Comparison of ENCODE assay signal across 8 mouse cellular contexts in the genomic region with DNA sequence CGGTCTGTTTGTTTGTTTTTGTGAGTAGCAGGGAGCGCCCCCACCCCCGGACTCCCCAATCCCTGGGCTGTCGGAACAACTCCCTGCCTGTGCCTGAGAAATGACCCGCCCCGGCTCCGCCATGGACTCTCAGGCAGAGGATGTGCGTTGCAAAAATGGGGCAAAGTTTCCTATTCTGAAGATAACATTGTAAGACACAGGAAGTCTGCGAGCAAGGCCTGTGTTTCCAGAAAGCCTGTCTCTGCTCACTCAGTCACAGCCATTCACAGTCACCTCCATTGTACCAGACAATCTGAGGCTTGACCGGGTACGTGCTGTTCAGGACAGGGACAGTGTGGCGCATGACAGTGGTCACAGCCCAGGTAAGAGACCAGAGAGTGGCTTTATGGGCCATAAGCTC. TPM values are rescaled to one million over a fixed set of nuclear protein-coding genes. Genes with fewer than 3 reads are reported as not detected.
DNase-seq lines count a peak whose midpoint lies in the region; ATAC-seq and TF ChIP-seq lines count a peak whose summit lies in the region.

No protein-coding gene starts in this region.

- no peaks in the 10 kb centered on the region for H3K9me3 ChIP-seq in midbrain, embryonic 10.5 days (replicated peaks)
- H3K9me3 ChIP-seq in midbrain, embryonic 15.5 days: no peaks in the 10 kb centered on the region
- H3K9me3 ChIP-seq in limb, embryonic 14.5 days (ENCODE audit: control insufficient read depth, low read length): no peaks in the 10 kb centered on the region
- no peaks in the 10 kb centered on the region for H3K9me3 ChIP-seq in stomach, postnatal 0 days (ENCODE audit: control insufficient read depth, low read length)

- ATAC-seq in midbrain, embryonic 15.5 days (replicated peaks): no peak
- ATAC-seq in limb, embryonic 14.5 days (ENCODE audit: low FRiP score, low read depth): no peak
- peak; percentile 19; the same call in 1 of the 2 replicates for ATAC-seq in stomach, postnatal 0 days (ENCODE audit: low FRiP score, low TSS enrichment)

- no peak for TF ChIP-seq EP300 in stomach, postnatal 0 days (optimal IDR thresholded peaks at IDR 0.05)

- H3K4me2 ChIP-seq in midbrain, embryonic 15.5 days: no peak overlapping the region
- no peak overlapping the region for H3K4me2 ChIP-seq in limb, embryonic 14.5 days (replicated peaks; ENCODE audit: low read depth, low read length, severe bottlenecking)
- H3K4me2 ChIP-seq in stomach, postnatal 0 days (replicated peaks; ENCODE audit: low read depth): no peak overlapping the region

- intact Hi-C loops in heart, postnatal 25 days (cut with DNase I): no loop called here
- intact Hi-C loops in left cerebral cortex, postnatal 14 days (cut with DNase I): no loop called here

- no peak for TF ChIP-seq CTCF in stomach, postnatal 0 days (IDR thresholded peaks at IDR 0.05; ENCODE audit: low read depth)

- 82% methylated on average over 12 of the region's 12 CpGs for WGBS in midbrain, embryonic 10.5 days
- WGBS in midbrain, embryonic 15.5 days: 84% methylated on average over 12 of the region's 12 CpGs
- 78% methylated on average over 12 of the region's 12 CpGs for WGBS in limb, embryonic 14.5 days
- 37% methylated on average over 12 of the region's 12 CpGs for WGBS in stomach, postnatal 0 days

- H3K27ac ChIP-seq in midbrain, embryonic 10.5 days (replicated peaks): peak overlapping the region; percentile 52; the same call in 1 of the 2 replicates
- H3K27ac ChIP-seq in midbrain, embryonic 15.5 days: no peak overlapping the region
- H3K27ac ChIP-seq in limb, embryonic 14.5 days (replicated peaks; ENCODE audit: low read depth, low read length): peak overlapping the region; percentile 52; the same call in 1 of the 2 replicates
- peak overlapping the region; percentile 86 for H3K27ac ChIP-seq in stomach, postnatal 0 days (replicated peaks)

- no peak overlapping the region for H3K4me3 ChIP-seq in midbrain, embryonic 10.5 days
- no peak overlapping the region for H3K4me3 ChIP-seq in midbrain, embryonic 15.5 days
- H3K4me3 ChIP-seq in limb, embryonic 14.5 days (replicated peaks; ENCODE audit: low read length): no peak overlapping the region
- no peak overlapping the region for H3K4me3 ChIP-seq in stomach, postnatal 0 days (ENCODE audit: low read depth, low read length)

- no peaks in the 10 kb centered on the region for H3K27me3 ChIP-seq in midbrain, embryonic 10.5 days (ENCODE audit: low read depth, poor library complexity, severe bottlenecking)
- no peaks in the 10 kb centered on the region for H3K27me3 ChIP-seq in midbrain, embryonic 15.5 days (replicated peaks)
- H3K27me3 ChIP-seq in limb, embryonic 14.5 days (ENCODE audit: control insufficient read depth, insufficient read depth, low read length): no peaks in the 10 kb centered on the region
- H3K27me3 ChIP-seq in stomach, postnatal 0 days (ENCODE audit: control insufficient read depth, insufficient read depth, low read length): no peaks in the 10 kb centered on the region

- TF ChIP-seq POLR2A in limb, embryonic 14.5 days (IDR thresholded peaks at IDR 0.05; ENCODE audit: borderline replicate concordance, extremely low read depth, insufficient read depth, insufficient read length): no peak

- no peak for DNase-seq in midbrain, embryonic 10.5 days (ENCODE audit: low spot score)
- DNase-seq in heart, postnatal 25 days (ENCODE audit: low spot score): peak; percentile 59
- no peak for DNase-seq in limb, embryonic 14.5 days (ENCODE audit: low spot score)
- DNase-seq in stomach, postnatal 0 days (ENCODE audit: low spot score): peak; percentile 52
- DNase-seq in adrenal gland, adult 18-20 months (ENCODE audit: low spot score in 2 of 2): no peak
- DNase-seq in left cerebral cortex, postnatal 14 days (ENCODE audit: low spot score in 2 of 2): no peak
- DNase-seq in cerebellum, postnatal 10 days: no peak

- peaks cover 7% of the 10 kb centered on the region; the same call in 1 of the 2 replicates for H3K36me3 ChIP-seq in midbrain, embryonic 10.5 days
- H3K36me3 ChIP-seq in midbrain, embryonic 15.5 days (replicated peaks): no peaks in the 10 kb centered on the region
- H3K36me3 ChIP-seq in limb, embryonic 14.5 days (ENCODE audit: control insufficient read depth, insufficient read depth, low read length): 0 out of 2 replicates have a peak, but pooled peaks cover 3% of the 10 kb centered on the region
- no peaks in the 10 kb centered on the region for H3K36me3 ChIP-seq in stomach, postnatal 0 days (ENCODE audit: control insufficient read depth, insufficient read depth, low read length)

- no peak overlapping the region for H3K9ac ChIP-seq in midbrain, embryonic 15.5 days
- no peak overlapping the region for H3K9ac ChIP-seq in limb, embryonic 14.5 days (ENCODE audit: low read depth, low read length, severe bottlenecking)
- no peak overlapping the region for H3K9ac ChIP-seq in stomach, postnatal 0 days (ENCODE audit: low read length)

- peaks cover 72% of the 10 kb centered on the region for H3K4me1 ChIP-seq in midbrain, embryonic 10.5 days
- peaks cover 17% of the 10 kb centered on the region; the same call in 1 of the 2 replicates for H3K4me1 ChIP-seq in midbrain, embryonic 15.5 days
- peaks cover 86% of the 10 kb centered on the region for H3K4me1 ChIP-seq in limb, embryonic 14.5 days (ENCODE audit: control insufficient read depth, insufficient read depth, low read length)
- peaks cover 37% of the 10 kb centered on the region for H3K4me1 ChIP-seq in stomach, postnatal 0 days (replicated peaks; ENCODE audit: control insufficient read depth, insufficient read depth)

RNA-seq across cellular contexts. Expression of gene Smad6, which starts 51.5 kb away (rescaled TPM):
- polyA plus RNA-seq in midbrain, embryonic 10.5 days (2016; fragmentation: Nextera tagmentation; extraction: Ambion mirVana): 3.8 and 4.4 TPM in 2 replicates
- polyA plus RNA-seq in midbrain, embryonic 15.5 days (2015; fragmentation: Nextera tagmentation; extraction: Ambion mirVana): 1.5 and 1.9 TPM in 2 replicates
- total RNA-seq in heart, postnatal 25 days (2021): 10 to 100 TPM in 1 of 2 experiments, 1 to 10 TPM in 1; 9.8 to 13.6 TPM
- 23.5 and 43.1 TPM in 2 replicates for polyA plus RNA-seq in limb, embryonic 14.5 days (2012; rRNA removed)
- polyA plus RNA-seq in limb, embryonic 14.5 days (2014; fragmentation: Nextera tagmentation; extraction: Ambion mirVana): 12.0 and 14.7 TPM in 2 replicates
- polyA plus RNA-seq in stomach, postnatal 0 days (2015; fragmentation: Nextera tagmentation; extraction: Ambion mirVana): 6.0 and 7.3 TPM in 2 replicates
- total RNA-seq in adrenal gland, adult 18-20 months (2021): 1 to 10 TPM; 5.4 to 5.5 TPM
- total RNA-seq in left cerebral cortex, postnatal 14 days (2021): 1 to 10 TPM; 1.8 to 2.3 TPM

Comparison
In these comparisons a context has a peak if more than half of its experiments do, and no peak if none do; other contexts are left out.
1. DNase-seq: peak in heart, postnatal 25 days (single experiment) and stomach, postnatal 0 days (single experiment); none in midbrain, embryonic 10.5 days (single experiment), limb, embryonic 14.5 days (single experiment), adrenal gland, adult 18-20 months (0 of 2), left cerebral cortex, postnatal 14 days (0 of 2) and cerebellum, postnatal 10 days (0 of 2).